Mouse (Mus musculus): ENCODE data around the gene Ece2. TPM values are rescaled to one million over a fixed set of nuclear protein-coding genes. Genes with fewer than 3 reads are reported as not detected.
A peak's percentile ranks its signal among the peaks of the same experiment; 100 is the strongest.

Ece2 gene
- polyA plus RNA-seq, 1 experiment from 2014 or later: 0.97 TPM

GRCm38 (mm10) chr16:20672500-20672902 is 42.9 kb downstream of the Ece2 start:
- Histone ChIP-seq H3K4me3 (ENCODE audit: low read depth, low read length) (peak overlapping the region; percentile 100), H3K27me3 (replicated peaks; ENCODE audit: control insufficient read depth, insufficient read depth, low read length) (no peaks in the 10 kb centered on the region), H3K36me3 (ENCODE audit: control insufficient read depth, insufficient read depth, low read length) (peaks cover 23% of the 10 kb centered on the region), H3K27ac (ENCODE audit: low read depth, low read length) (peak overlapping the region; percentile 96), H3K4me1 (replicated peaks; ENCODE audit: control insufficient read depth, insufficient read depth, low read length) (peaks cover 21% of the 10 kb centered on the region), H3K9ac (ENCODE audit: low read depth, low read length) (peak overlapping the region; percentile 99), H3K9me3 (ENCODE audit: control insufficient read depth, low read length) (no peaks in the 10 kb centered on the region), H3K4me2 (peak overlapping the region; percentile 96)
- ATAC-seq (replicated peaks; ENCODE audit: low FRiP score) (peak; percentile 84), DNase-seq (ENCODE audit: low spot score) (peak; percentile 95)
- WGBS: 0% methylated on average over 38 of the region's 38 CpGs

DNA sequence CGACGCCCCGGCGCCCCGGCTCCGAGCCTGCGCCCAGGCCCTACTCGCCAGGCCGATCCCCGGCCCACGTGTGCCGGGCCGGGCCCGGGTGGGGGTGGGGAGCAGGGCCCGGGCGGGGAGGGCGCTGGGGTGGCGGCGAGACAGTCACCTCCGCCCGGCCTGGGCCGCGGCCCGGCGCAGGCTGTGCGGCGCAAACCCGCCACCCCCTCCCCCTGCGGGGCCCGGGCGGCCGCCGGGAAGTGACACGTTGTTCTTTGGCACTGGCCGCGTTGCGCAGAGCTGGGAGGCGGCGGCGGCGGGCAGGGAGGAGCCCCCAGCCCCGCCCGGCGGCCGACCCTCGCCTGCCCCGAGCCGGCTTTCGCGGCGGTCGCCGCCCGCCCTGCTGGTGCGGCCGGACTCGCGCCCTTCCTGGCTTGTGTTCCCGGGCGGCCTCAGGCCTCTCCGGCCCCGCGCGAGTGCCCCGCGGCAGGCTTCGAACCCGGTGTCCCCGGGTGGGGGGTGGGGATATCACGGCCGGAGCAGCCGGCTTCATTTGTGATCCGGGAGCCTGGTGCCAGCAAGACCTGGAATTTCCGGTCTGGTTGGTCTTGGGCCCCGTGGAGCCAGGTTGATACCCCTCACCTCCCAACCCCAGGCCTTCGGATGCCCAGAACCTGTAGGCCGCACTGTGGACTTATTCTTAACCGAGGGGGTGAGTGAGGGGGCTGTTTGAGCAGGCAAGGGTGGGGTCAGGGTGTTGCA is 43.5 kb downstream of the Ece2 start:
- peaks cover 21% of the 10 kb centered on the region for H3K4me1 ChIP-seq (replicated peaks; ENCODE audit: control insufficient read depth, insufficient read depth, low read length)
- ATAC-seq (replicated peaks; ENCODE audit: low FRiP score) (peak; percentile 69), DNase-seq (ENCODE audit: low spot score) (peak; percentile 58)
- H3K27me3 ChIP-seq (replicated peaks; ENCODE audit: control insufficient read depth, insufficient read depth, low read length): no peaks in the 10 kb centered on the region
- H3K9ac ChIP-seq (ENCODE audit: low read depth, low read length): peak overlapping the region; percentile 99
- H3K27ac ChIP-seq (ENCODE audit: low read depth, low read length): peak overlapping the region; percentile 96
- H3K4me3 ChIP-seq (ENCODE audit: low read depth, low read length): peak overlapping the region; percentile 100
- peak overlapping the region; percentile 96 for H3K4me2 ChIP-seq
- under 1% methylated on average over 57 of the region's 78 CpGs for WGBS
- H3K36me3 ChIP-seq (ENCODE audit: control insufficient read depth, insufficient read depth, low read length): peaks cover 29% of the 10 kb centered on the region
- H3K9me3 ChIP-seq (ENCODE audit: control insufficient read depth, low read length): no peaks in the 10 kb centered on the region

GRCm38 (mm10) chr16:20673706-20674303 is 44.2 kb downstream of the Ece2 start:
- WGBS: 3% methylated on average over 14 of the region's 14 CpGs
- Histone ChIP-seq H3K27ac (ENCODE audit: low read depth, low read length) (peak overlapping the region; percentile 96), H3K4me2 (peak overlapping the region; percentile 96), H3K9ac (ENCODE audit: low read depth, low read length) (peak overlapping the region; percentile 99), H3K27me3 (replicated peaks; ENCODE audit: control insufficient read depth, insufficient read depth, low read length) (no peaks in the 10 kb centered on the region), H3K4me1 (replicated peaks; ENCODE audit: control insufficient read depth, insufficient read depth, low read length) (peaks cover 21% of the 10 kb centered on the region), H3K36me3 (ENCODE audit: control insufficient read depth, insufficient read depth, low read length) (peaks cover 36% of the 10 kb centered on the region), H3K9me3 (ENCODE audit: control insufficient read depth, low read length) (no peaks in the 10 kb centered on the region), H3K4me3 (ENCODE audit: low read depth, low read length) (peak overlapping the region; percentile 100)
- ATAC-seq (replicated peaks; ENCODE audit: low FRiP score): peak; percentile 79
- peak; percentile 68 for DNase-seq (ENCODE audit: low spot score)

GRCm38 (mm10) chr16:20675213-20675612 is 45.6 kb downstream of the Ece2 start:
- WGBS: 90% methylated on average over 6 of the region's 6 CpGs
- Histone ChIP-seq H3K36me3 (ENCODE audit: control insufficient read depth, insufficient read depth, low read length) (peaks cover 48% of the 10 kb centered on the region), H3K9ac (ENCODE audit: low read depth, low read length) (0 out of 2 replicates have a peak overlapping the region, but pooled peaks have one; percentile 99), H3K27ac (ENCODE audit: low read depth, low read length) (no peak overlapping the region; the same call in 1 of the 2 replicates), H3K4me3 (ENCODE audit: low read depth, low read length) (peak overlapping the region; percentile 100), H3K27me3 (replicated peaks; ENCODE audit: control insufficient read depth, insufficient read depth, low read length) (no peaks in the 10 kb centered on the region), H3K4me2 (peak overlapping the region; percentile 96), H3K9me3 (ENCODE audit: control insufficient read depth, low read length) (no peaks in the 10 kb centered on the region), H3K4me1 (replicated peaks; ENCODE audit: control insufficient read depth, insufficient read depth, low read length) (peaks cover 21% of the 10 kb centered on the region)
- ATAC-seq (replicated peaks; ENCODE audit: low FRiP score): no peak
- no peak for DNase-seq (ENCODE audit: low spot score)

GRCm38 (mm10) chr16:20676702-20677101 is 47.1 kb downstream of the Ece2 start:
- no peak for DNase-seq (ENCODE audit: low spot score)
- H3K4me1 ChIP-seq (replicated peaks; ENCODE audit: control insufficient read depth, insufficient read depth, low read length): peaks cover 20% of the 10 kb centered on the region
- H3K4me2 ChIP-seq: no peak overlapping the region
- H3K27me3 ChIP-seq (replicated peaks; ENCODE audit: control insufficient read depth, insufficient read depth, low read length): no peaks in the 10 kb centered on the region
- 82% methylated on average over 4 of the region's 4 CpGs for WGBS
- H3K36me3 ChIP-seq (ENCODE audit: control insufficient read depth, insufficient read depth, low read length): peaks cover 63% of the 10 kb centered on the region
- no peak for ATAC-seq (replicated peaks; ENCODE audit: low FRiP score)
- H3K9me3 ChIP-seq (ENCODE audit: control insufficient read depth, low read length): no peaks in the 10 kb centered on the region
- H3K4me3 ChIP-seq (ENCODE audit: low read depth, low read length): no peak overlapping the region
- no peak overlapping the region for H3K9ac ChIP-seq (ENCODE audit: low read depth, low read length)
- no peak overlapping the region for H3K27ac ChIP-seq (ENCODE audit: low read depth, low read length)

- ATAC-seq (replicated peaks; ENCODE audit: low FRiP score): no peak
- H3K27ac ChIP-seq (ENCODE audit: low read depth, low read length): 0 out of 2 replicates have a peak overlapping the region, but pooled peaks have one; percentile 11
- H3K36me3 ChIP-seq (ENCODE audit: control insufficient read depth, insufficient read depth, low read length): peaks cover 68% of the 10 kb centered on the region
- no peak overlapping the region for H3K4me2 ChIP-seq
- H3K4me3 ChIP-seq (ENCODE audit: low read depth, low read length): no peak overlapping the region
- no peaks in the 10 kb centered on the region for H3K27me3 ChIP-seq (replicated peaks; ENCODE audit: control insufficient read depth, insufficient read depth, low read length)
- peaks cover 16% of the 10 kb centered on the region for H3K4me1 ChIP-seq (replicated peaks; ENCODE audit: control insufficient read depth, insufficient read depth, low read length)
- WGBS: 88% methylated on average over 5 of the region's 5 CpGs
- DNase-seq (ENCODE audit: low spot score): no peak
- H3K9ac ChIP-seq (ENCODE audit: low read depth, low read length): no peak overlapping the region
- H3K9me3 ChIP-seq (ENCODE audit: control insufficient read depth, low read length): no peaks in the 10 kb centered on the region
Observed at GRCm38 (mm10) chr16:20677380-20677779, 47.8 kb downstream of the Ece2 start.

- Histone ChIP-seq H3K9me3 (ENCODE audit: control insufficient read depth, low read length) (no peaks in the 10 kb centered on the region), H3K4me2 (no peak overlapping the region), H3K4me3 (ENCODE audit: low read depth, low read length) (no peak overlapping the region), H3K27me3 (replicated peaks; ENCODE audit: control insufficient read depth, insufficient read depth, low read length) (no peaks in the 10 kb centered on the region), H3K27ac (ENCODE audit: low read depth, low read length) (no peak overlapping the region), H3K4me1 (replicated peaks; ENCODE audit: control insufficient read depth, insufficient read depth, low read length) (peaks cover 16% of the 10 kb centered on the region), H3K9ac (ENCODE audit: low read depth, low read length) (no peak overlapping the region), H3K36me3 (ENCODE audit: control insufficient read depth, insufficient read depth, low read length) (peaks cover 75% of the 10 kb centered on the region)
- DNase-seq (ENCODE audit: low spot score): no peak
- ATAC-seq (replicated peaks; ENCODE audit: low FRiP score): no peak
- WGBS: 86% methylated on average over 10 of the region's 10 CpGs
Observed at GRCm38 (mm10) chr16:20677974-20678675, 48.5 kb downstream of the Ece2 start.

DNA sequence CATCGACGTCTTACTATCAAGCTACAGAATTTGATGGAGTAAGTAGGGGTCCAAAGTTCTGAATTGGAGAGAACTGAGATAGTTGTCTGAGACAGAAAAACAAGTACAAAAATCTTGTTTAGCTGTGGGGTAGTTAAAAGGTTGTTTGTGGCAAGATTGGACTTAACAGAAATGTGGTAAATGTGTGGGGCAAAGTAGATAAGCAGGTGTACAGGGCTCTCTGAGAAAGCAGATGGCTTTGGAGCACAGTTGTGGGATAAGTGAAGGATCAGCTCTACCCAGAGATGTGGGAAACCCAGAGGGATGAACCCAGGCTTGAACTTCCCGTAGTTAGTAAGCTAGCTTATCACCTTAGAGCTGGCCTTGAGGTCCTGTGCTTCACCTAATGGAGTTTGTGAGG is 61.1 kb downstream of the Ece2 start:
- ATAC-seq (replicated peaks; ENCODE audit: low FRiP score): no peak
- Histone ChIP-seq H3K9me3 (ENCODE audit: control insufficient read depth, low read length) (no peaks in the 10 kb centered on the region), H3K4me3 (ENCODE audit: low read depth, low read length) (no peak overlapping the region), H3K27me3 (replicated peaks; ENCODE audit: control insufficient read depth, insufficient read depth, low read length) (peaks cover 11% of the 10 kb centered on the region), H3K9ac (ENCODE audit: low read depth, low read length) (no peak overlapping the region), H3K4me1 (replicated peaks; ENCODE audit: control insufficient read depth, insufficient read depth, low read length) (peaks cover 24% of the 10 kb centered on the region), H3K4me2 (no peak overlapping the region), H3K36me3 (ENCODE audit: control insufficient read depth, insufficient read depth, low read length) (peaks cover 57% of the 10 kb centered on the region), H3K27ac (ENCODE audit: low read depth, low read length) (no peak overlapping the region)
- WGBS: 75% methylated on average over 3 of the region's 3 CpGs
- no peak for DNase-seq (ENCODE audit: low spot score)
